Mouse (Mus musculus) C2C12 (cell line): ENCODE measurements around the gene Eps8.

Source experiments
- CEBPB ChIP-seq: IDR thresholded peaks from one replicate; pipeline ENCODE4 v1.6.1; 2011; ENCODE audit warnings: low read depth, mild to moderate bottlenecking, control low read depth, moderate library complexity
- CTCF ChIP-seq: IDR thresholded peaks from one replicate; pipeline ENCODE4 v1.5.1; 2011; ENCODE audit not compliant: control insufficient read depth, insufficient read depth, insufficient read length
- MAX ChIP-seq: IDR thresholded peaks from one replicate; pipeline ENCODE4 v1.6.1; 2011; ENCODE audit warnings: mild to moderate bottlenecking, control low read depth
- MYOG ChIP-seq: IDR thresholded peaks from one replicate; pipeline ENCODE4 v1.6.1; 2011; ENCODE audit not compliant: control insufficient read depth, insufficient read length; ENCODE audit errors: extremely low read depth

- TF ChIP-seq CTCF (no peak), MYOG (no peak), CEBPB (no peak), MAX (no peak)
Observed at GRCm38 (mm10) chr6:137588481-137589244, 66.0 kb downstream of the Eps8 start.
